Mouse (Mus musculus) stomach, embryonic 14.5 days (tissue): Measurements from ENCODE around the gene 1700030J22Rik. TPM values are rescaled to one million over a fixed set of nuclear protein-coding genes. Genes with fewer than 3 reads are reported as not detected.

ENCODE experiments used
- ATAC-seq: fragments of 200-750 bp; cut with Nextera tagmentation; 2 replicates; pipeline ENCODE4 v1.8.0; 2017; ENCODE audit warnings: low read depth, moderate TSS enrichment; ENCODE audit not compliant: insufficient number of reproducible peaks, insufficient read depth, low FRiP score
- H3K27ac ChIP-seq: fragments of 300-500 bp; sonication (generic); 2 replicates; pipeline ENCODE4 v1.5.1; 2014; ENCODE audit warnings: mild to moderate bottlenecking, low read length, moderate library complexity, mixed read lengths
- H3K27me3 ChIP-seq: fragments of 300-500 bp; sonication (generic); 2 replicates; pipeline ENCODE4 v1.6.1; 2014; ENCODE audit warnings: low read length, control low read depth, mixed read lengths; ENCODE audit not compliant: control insufficient read depth, insufficient read depth
- H3K36me3 ChIP-seq: fragments of 300-500 bp; sonication (generic); 2 replicates; pipeline ENCODE4 v1.6.1; 2014; ENCODE audit warnings: mild to moderate bottlenecking, control low read depth, low read length, moderate library complexity, mixed read lengths; ENCODE audit not compliant: control insufficient read depth, insufficient read depth
- H3K4me1 ChIP-seq: fragments of 300-500 bp; sonication (generic); 2 replicates; pipeline ENCODE4 v1.6.1; 2014; ENCODE audit warnings: low read length, control low read depth, mixed read lengths; ENCODE audit not compliant: control insufficient read depth, insufficient read depth
- H3K4me2 ChIP-seq: fragments of 300-500 bp; sonication (generic); replicated peaks from 2 replicates; pipeline ENCODE4 v1.6.1; 2014; ENCODE audit warnings: low read depth, low read length, control low read depth
- H3K4me3 ChIP-seq: fragments of 300-500 bp; sonication (generic); 2 replicates; pipeline ENCODE4 v1.5.1; 2014; ENCODE audit warnings: low read depth, low read length, control low read depth
- H3K9ac ChIP-seq: fragments of 300-500 bp; sonication (generic); replicated peaks from 2 replicates; pipeline ENCODE4 v1.6.1; 2014; ENCODE audit warnings: low read depth, mild to moderate bottlenecking, control low read depth, low read length, moderate library complexity, mixed read lengths
- H3K9me3 ChIP-seq: fragments of 300-500 bp; sonication (generic); 2 replicates; pipeline ENCODE4 v1.6.1; 2016; ENCODE audit warnings: low read depth, low read length, control low read depth; ENCODE audit not compliant: control insufficient read depth
- WGBS: fragments of 180-500 bp; shearing (Covaris S2); extraction: QIAGEN DNeasy Blood & Tissue Kit; methylation state at CpG from one replicate; pipeline ENCODE4 v1.1.7; 2014; 5-methylcytosine and 5-hydroxymethylcytosine counted together
- polyA plus RNA-seq: library from polyadenylated mRNA; unstranded; fragments of >200 nt; fragmentation: Nextera tagmentation; extraction: Ambion mirVana; gene quantifications from 2 replicates; pipeline ENCODE4 v1.2.1, GENCODE M21; 2014

The 1700030J22Rik gene
- polyA plus RNA-seq, 1 experiment from 2014 or later = 2.0 TPM

DNA sequence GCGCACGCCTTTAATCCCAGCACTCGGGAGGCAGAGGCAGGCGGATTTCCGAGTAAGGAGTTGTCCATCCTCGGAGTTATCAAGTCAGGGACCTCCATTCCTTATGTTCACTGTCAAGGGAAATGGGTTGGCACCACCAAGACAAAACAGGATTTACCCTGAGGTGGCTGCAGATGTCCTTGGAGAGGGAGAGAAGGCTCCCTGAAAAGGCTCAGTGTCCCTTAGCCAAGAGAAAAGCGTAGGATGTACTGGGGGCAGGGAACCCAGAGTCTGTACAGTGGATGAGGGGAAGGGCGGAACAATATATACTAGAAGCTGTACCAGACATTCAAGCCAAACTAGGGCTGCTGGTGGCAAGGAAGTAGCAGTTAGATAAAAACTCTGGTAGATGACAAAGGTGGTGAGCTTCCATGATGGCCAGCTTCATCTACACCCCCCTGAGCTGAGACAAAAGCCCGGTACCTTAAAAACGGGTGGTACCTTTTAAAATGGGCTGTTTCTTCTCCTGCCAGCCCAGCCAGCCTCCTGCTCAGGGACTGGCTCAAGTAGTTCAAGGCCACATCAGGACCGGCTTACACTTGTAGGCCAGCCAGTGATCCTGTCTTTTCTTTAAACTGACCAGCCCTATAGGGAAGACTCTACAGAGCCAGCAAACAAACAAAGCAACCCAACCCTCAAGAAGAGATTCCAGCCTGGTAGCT lies 15.4 kb upstream of the 1700030J22Rik start:
- H3K9ac ChIP-seq = peak overlapping the region; percentile 29; the same call in 1 of the 2 replicates
- H3K27ac ChIP-seq = peak overlapping the region; percentile 36; the same call in 1 of the 2 replicates
- peaks cover 6% of the 10 kb centered on the region for H3K4me1 ChIP-seq
- H3K4me2 ChIP-seq = peak overlapping the region; percentile 45
- H3K9me3 ChIP-seq = no peaks in the 10 kb centered on the region
- no peak for ATAC-seq
- WGBS = 61% methylated on average over 11 of the region's 11 CpGs
- no peaks in the 10 kb centered on the region; the same call in 1 of the 2 replicates for H3K36me3 ChIP-seq
- peak overlapping the region; percentile 67 for H3K4me3 ChIP-seq
- no peaks in the 10 kb centered on the region for H3K27me3 ChIP-seq

DNA sequence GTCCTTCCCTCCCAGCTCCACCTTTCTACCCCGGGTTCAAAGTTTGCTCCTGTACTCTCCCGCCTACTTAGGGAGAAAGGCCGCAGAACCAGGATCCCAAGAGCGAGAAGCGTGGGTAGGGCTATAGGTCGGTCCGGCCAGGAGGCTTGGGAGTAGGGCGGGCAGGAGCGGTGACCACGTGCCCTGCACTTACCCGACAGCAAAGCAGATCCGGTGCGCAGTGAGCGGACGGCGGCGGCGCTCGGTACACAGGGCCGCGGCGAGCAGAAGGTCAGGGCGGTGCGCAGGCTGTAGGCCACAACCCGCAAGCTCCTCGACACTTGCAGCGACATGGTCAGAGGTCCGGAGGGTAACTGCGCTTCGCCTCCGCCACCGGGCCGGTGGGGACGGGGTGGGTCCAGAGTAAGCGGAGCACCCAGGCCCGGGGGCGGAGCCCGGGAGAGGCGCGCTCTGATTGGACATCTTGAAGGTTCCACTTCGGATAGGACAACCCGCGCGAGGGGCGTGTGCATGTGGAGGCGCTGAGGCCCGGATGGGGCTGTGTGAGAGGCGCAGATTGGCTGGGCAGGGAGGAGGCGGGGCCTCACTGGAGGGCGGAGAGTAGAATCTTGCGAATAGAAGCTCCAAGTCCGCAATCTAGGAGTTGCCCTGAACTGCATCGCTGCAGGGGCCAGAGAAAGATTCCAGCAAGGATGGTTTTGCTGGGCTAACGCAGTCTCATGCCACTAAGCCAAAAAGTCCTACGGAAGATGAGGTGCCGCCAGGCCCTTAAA lies 14.5 kb upstream of the 1700030J22Rik start, which contains the start of gene Gcsh:
Gene Gcsh (minus strand): TSS at position 443 of the 773 bp plus-strand sequence.
- no peaks in the 10 kb centered on the region for H3K9me3 ChIP-seq
- H3K4me3 ChIP-seq = peak within 1 kb of the TSS; percentile 67
- H3K4me1 ChIP-seq = peaks cover 6% of the 10 kb centered on the region
- ATAC-seq = peak; percentile 100
- WGBS = under 1% methylated on average over 56 of the region's 56 CpGs
- peak within 1 kb of the TSS; percentile 34; the same call in 1 of the 2 replicates for H3K9ac ChIP-seq
- peak within 1 kb of the TSS; percentile 52; the same call in 1 of the 2 replicates for H3K27ac ChIP-seq
- peak within 1 kb of the TSS; percentile 92 for H3K4me2 ChIP-seq
- no peaks in the 10 kb centered on the region for H3K27me3 ChIP-seq
- no peaks in the 10 kb centered on the region; the same call in 1 of the 2 replicates for H3K36me3 ChIP-seq

GRCm38 (mm10) chr8:116992176-116992971 lies 13.6 kb upstream of the 1700030J22Rik start:
- Histone ChIP-seq H3K36me3 (no peaks in the 10 kb centered on the region; the same call in 1 of the 2 replicates), H3K27ac (peak overlapping the region; percentile 36; the same call in 1 of the 2 replicates), H3K9me3 (no peaks in the 10 kb centered on the region), H3K27me3 (no peaks in the 10 kb centered on the region), H3K9ac (peak overlapping the region; percentile 34; the same call in 1 of the 2 replicates), H3K4me2 (peak overlapping the region; percentile 92), H3K4me3 (peak overlapping the region; percentile 67), H3K4me1 (peaks cover 6% of the 10 kb centered on the region)
- 11% methylated on average over 23 of the region's 23 CpGs for WGBS
- no peak for ATAC-seq

- Histone ChIP-seq H3K9ac (no peak overlapping the region), H3K4me3 (no peak overlapping the region), H3K9me3 (no peaks in the 10 kb centered on the region), H3K36me3 (peaks cover 4% of the 10 kb centered on the region; the same call in 1 of the 2 replicates), H3K4me1 (peaks cover 6% of the 10 kb centered on the region), H3K4me2 (peak overlapping the region; percentile 92; the same call in 1 of the 2 replicates), H3K27ac (no peak overlapping the region), H3K27me3 (no peaks in the 10 kb centered on the region)
- no peak for ATAC-seq
- WGBS = 81% methylated on average over 8 of the region's 8 CpGs
Measured at GRCm38 (mm10) chr8:116991241-116991640, 12.5 kb upstream of the 1700030J22Rik start.

- Histone ChIP-seq H3K4me1 (peaks cover 6% of the 10 kb centered on the region), H3K4me2 (no peak overlapping the region), H3K27me3 (no peaks in the 10 kb centered on the region), H3K9me3 (no peaks in the 10 kb centered on the region), H3K36me3 (peaks cover 9% of the 10 kb centered on the region; the same call in 1 of the 2 replicates), H3K4me3 (no peak overlapping the region), H3K9ac (no peak overlapping the region), H3K27ac (no peak overlapping the region)
- ATAC-seq = no peak
- 96% methylated on average over 3 of the region's 3 CpGs for WGBS
Measured at GRCm38 (mm10) chr8:116989842-116990241, 11.1 kb upstream of the 1700030J22Rik start.

GRCm38 (mm10) chr8:116980117-116980516 lies 1.4 kb upstream of the 1700030J22Rik start:
- 23% methylated on average over 4 of the region's 4 CpGs for WGBS
- no peak overlapping the region for H3K27ac ChIP-seq
- ATAC-seq = no peak
- no peak overlapping the region for H3K9ac ChIP-seq
- 0 out of 2 replicates have a peak, but pooled peaks cover 3% of the 10 kb centered on the region for H3K4me1 ChIP-seq
- H3K4me3 ChIP-seq = no peak overlapping the region
- H3K9me3 ChIP-seq = no peaks in the 10 kb centered on the region
- H3K4me2 ChIP-seq = no peak overlapping the region
- no peaks in the 10 kb centered on the region for H3K27me3 ChIP-seq
- peaks cover 6% of the 10 kb centered on the region; the same call in 1 of the 2 replicates for H3K36me3 ChIP-seq

GRCm38 (mm10) chr8:116978052-116978451 lies 707 bp downstream of the 1700030J22Rik start:
- WGBS = 34% methylated on average over 8 of the region's 8 CpGs
- Histone ChIP-seq H3K27ac (no peak overlapping the region), H3K9me3 (no peaks in the 10 kb centered on the region), H3K36me3 (peaks cover 4% of the 10 kb centered on the region; the same call in 1 of the 2 replicates), H3K4me2 (peak overlapping the region; percentile 74), H3K4me1 (0 out of 2 replicates have a peak, but pooled peaks cover 3% of the 10 kb centered on the region), H3K27me3 (no peaks in the 10 kb centered on the region), H3K4me3 (peak overlapping the region; percentile 76), H3K9ac (0 out of 2 replicates have a peak overlapping the region, but pooled peaks have one; percentile 7)
- ATAC-seq = no peak
